Mouse (Mus musculus) ES-Bruce4 (cell line): ENCODE results near the gene Llgl2. TPM values are rescaled to one million over a fixed set of nuclear protein-coding genes. Genes with fewer than 3 reads are reported as not detected.

Experiments
- H3K27ac ChIP-seq: 2 replicates; pipeline ENCODE4 v1.5.1; 2012; ENCODE audit warnings: low read length, inconsistent platforms; ENCODE audit not compliant: insufficient read depth
- H3K27me3 ChIP-seq: 2 replicates; pipeline ENCODE4 v1.6.1; 2012; ENCODE audit warnings: mild to moderate bottlenecking, low read length, inconsistent platforms; ENCODE audit not compliant: control insufficient read depth, poor library complexity, insufficient read depth, severe bottlenecking
- H3K36me3 ChIP-seq: 2 replicates; pipeline ENCODE4 v1.6.1; 2012; ENCODE audit warnings: inconsistent platforms, mild to moderate bottlenecking, low read length, moderate library complexity; ENCODE audit not compliant: control insufficient read depth, poor library complexity, insufficient read depth, severe bottlenecking
- H3K4me1 ChIP-seq: one replicate; pipeline ENCODE4 v1.8.1; 2011; ENCODE audit warnings: low read length; ENCODE audit not compliant: control insufficient read depth, insufficient read depth
- H3K4me3 ChIP-seq: 2 replicates; pipeline ENCODE4 v1.5.1; 2011; ENCODE audit warnings: low read depth, mild to moderate bottlenecking, low read length
- H3K9ac ChIP-seq: 2 replicates; pipeline ENCODE4 v1.6.1; 2012; ENCODE audit warnings: low read depth, mild to moderate bottlenecking, inconsistent platforms; ENCODE audit not compliant: poor library complexity, severe bottlenecking
- H3K9me3 ChIP-seq: replicated peaks from 2 replicates; pipeline ENCODE4 v1.6.1; 2012; ENCODE audit warnings: mild to moderate bottlenecking, low read length, inconsistent platforms; ENCODE audit not compliant: control insufficient read depth, poor library complexity, insufficient read depth, severe bottlenecking
- CTCF ChIP-seq: IDR thresholded peaks from one replicate; pipeline ENCODE4 v1.8.1; 2011; ENCODE audit warnings: low read depth, low read length
- EP300 ChIP-seq: IDR thresholded peaks from 2 replicates; pipeline ENCODE4 v1.6.1; 2011; ENCODE audit warnings: low read depth, low read length; ENCODE audit not compliant: insufficient read depth
- POLR2A ChIP-seq: IDR thresholded peaks from one replicate; pipeline ENCODE4 v1.8.1; 2011; ENCODE audit warnings: low read length; ENCODE audit not compliant: insufficient read depth
- polyA plus RNA-seq: library from polyadenylated mRNA; stranded (reverse); fragments of >200 nt; gene quantifications from 2 replicates; pipeline ENCODE4 v1.2.4, GENCODE M21; 2011; ENCODE audit warnings: low read depth; ENCODE audit not compliant: missing spikeins, insufficient read depth, insufficient read length

Gene Llgl2
- polyA plus RNA-seq, 1 experiment, result 99.1 TPM

GRCm38 (mm10) chr11:115884361-115884760, 60.5 kb downstream of the Llgl2 start:
- no peaks in the 10 kb centered on the region for H3K9me3 ChIP-seq
- no peak overlapping the region for H3K27ac ChIP-seq
- H3K4me3 ChIP-seq, result no peak overlapping the region
- no peaks in the 10 kb centered on the region for H3K27me3 ChIP-seq
- H3K9ac ChIP-seq, result no peak overlapping the region
- TF ChIP-seq EP300 (no peak), POLR2A (no peak), CTCF (no peak)
- no peaks in the 10 kb centered on the region for H3K36me3 ChIP-seq
- H3K4me1 ChIP-seq, result no peaks in the 10 kb centered on the region

- Histone ChIP-seq H3K9me3 (no peaks in the 10 kb centered on the region), H3K4me1 (no peaks in the 10 kb centered on the region), H3K9ac (no peak overlapping the region), H3K27me3 (no peaks in the 10 kb centered on the region), H3K36me3 (no peaks in the 10 kb centered on the region), H3K27ac (no peak overlapping the region), H3K4me3 (no peak overlapping the region)
- TF ChIP-seq POLR2A, result no peak
- TF ChIP-seq CTCF, result no peak
- no peak for TF ChIP-seq EP300
These were observed 61.4 kb downstream of the Llgl2 start for GRCm38 (mm10) chr11:115885281-115885680.

GRCm38 (mm10) chr11:115886446-115886845, 62.6 kb downstream of the Llgl2 start:
- Histone ChIP-seq H3K9me3 (no peaks in the 10 kb centered on the region), H3K4me3 (no peak overlapping the region), H3K27ac (no peak overlapping the region), H3K4me1 (no peaks in the 10 kb centered on the region), H3K9ac (no peak overlapping the region), H3K36me3 (no peaks in the 10 kb centered on the region), H3K27me3 (no peaks in the 10 kb centered on the region)
- TF ChIP-seq CTCF, result no peak
- TF ChIP-seq EP300, result no peak
- TF ChIP-seq POLR2A, result no peak

- H3K9ac ChIP-seq, result no peak overlapping the region
- no peak overlapping the region for H3K27ac ChIP-seq
- H3K4me3 ChIP-seq, result no peak overlapping the region
- no peaks in the 10 kb centered on the region for H3K36me3 ChIP-seq
- H3K27me3 ChIP-seq, result no peaks in the 10 kb centered on the region
- TF ChIP-seq POLR2A (no peak), EP300 (no peak), CTCF (no peak)
- peaks cover 2% of the 10 kb centered on the region for H3K4me1 ChIP-seq
- no peaks in the 10 kb centered on the region for H3K9me3 ChIP-seq
These were observed 64.2 kb downstream of the Llgl2 start for GRCm38 (mm10) chr11:115888020-115888419.

GRCm38 (mm10) chr11:115889159-115889558, 65.3 kb downstream of the Llgl2 start:
- no peak for TF ChIP-seq CTCF
- TF ChIP-seq EP300, result no peak
- no peak for TF ChIP-seq POLR2A
- Histone ChIP-seq H3K9me3 (no peaks in the 10 kb centered on the region), H3K4me1 (peaks cover 2% of the 10 kb centered on the region), H3K27me3 (no peaks in the 10 kb centered on the region), H3K4me3 (no peak overlapping the region), H3K9ac (no peak overlapping the region), H3K27ac (no peak overlapping the region), H3K36me3 (0 out of 2 replicates have a peak, but pooled peaks cover 2% of the 10 kb centered on the region)

- 0 out of 2 replicates have a peak, but pooled peaks cover 2% of the 10 kb centered on the region for H3K36me3 ChIP-seq
- no peak for TF ChIP-seq CTCF
- TF ChIP-seq POLR2A, result no peak
- no peak for TF ChIP-seq EP300
- H3K9me3 ChIP-seq, result no peaks in the 10 kb centered on the region
- no peaks in the 10 kb centered on the region for H3K27me3 ChIP-seq
- H3K4me3 ChIP-seq, result no peak overlapping the region
- no peak overlapping the region for H3K9ac ChIP-seq
- peaks cover 2% of the 10 kb centered on the region for H3K4me1 ChIP-seq
- H3K27ac ChIP-seq, result no peak overlapping the region
These were observed 68.4 kb downstream of the Llgl2 start for GRCm38 (mm10) chr11:115892213-115892612.
